Mouse (Mus musculus): ENCODE measurements at regions not wholly inside any gene's neighbourhood (a gene's known extent, or its start where the extent isn't known, plus 50 kb on each side); places are given as distances from the start of the nearest gene placed in this dataset.

DNA sequence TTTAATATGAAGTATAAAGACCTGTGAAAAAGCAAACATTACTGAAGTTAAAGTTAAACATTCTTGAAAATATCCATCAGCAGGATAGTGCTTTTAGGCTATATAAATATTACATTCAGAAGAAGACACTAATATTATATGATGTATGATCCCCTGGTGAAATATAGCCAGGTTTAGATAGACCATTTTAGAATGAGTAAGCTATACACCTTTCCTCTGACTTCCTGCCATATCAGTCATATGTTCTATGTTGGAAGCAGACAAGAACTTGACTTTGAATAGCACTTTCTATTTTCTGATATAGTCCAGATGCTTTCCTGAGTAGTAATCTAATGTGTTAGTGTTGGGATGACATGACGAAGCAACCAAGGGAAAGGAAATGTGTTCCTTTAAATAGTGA, 128.5 kb upstream of the Slc8a1 start:
- Histone ChIP-seq H3K4me1 (replicated peaks; ENCODE audit: insufficient read depth, low read length) (no peaks in the 10 kb centered on the region), H3K9me3 (replicated peaks; ENCODE audit: low read length) (no peaks in the 10 kb centered on the region), H3K4me3 (replicated peaks; ENCODE audit: low read depth, low read length) (no peak overlapping the region), H3K9ac (ENCODE audit: low read depth, low read length) (no peak overlapping the region), H3K36me3 (ENCODE audit: insufficient read depth, low read length) (no peaks in the 10 kb centered on the region), H3K27me3 (ENCODE audit: insufficient read depth, low read length) (no peaks in the 10 kb centered on the region), H3K27ac (no peak overlapping the region), H3K4me2 (ENCODE audit: low read length) (no peak overlapping the region)
- 66% methylated on average over 1 of the region's 1 CpGs for WGBS
- ATAC-seq (replicated peaks; ENCODE audit: low FRiP score, low read depth) (no peak), DNase-seq (ENCODE audit: low spot score) (no peak)
- no peak for TF ChIP-seq CTCF (IDR thresholded peaks at IDR 0.05; ENCODE audit: low read depth)

DNA sequence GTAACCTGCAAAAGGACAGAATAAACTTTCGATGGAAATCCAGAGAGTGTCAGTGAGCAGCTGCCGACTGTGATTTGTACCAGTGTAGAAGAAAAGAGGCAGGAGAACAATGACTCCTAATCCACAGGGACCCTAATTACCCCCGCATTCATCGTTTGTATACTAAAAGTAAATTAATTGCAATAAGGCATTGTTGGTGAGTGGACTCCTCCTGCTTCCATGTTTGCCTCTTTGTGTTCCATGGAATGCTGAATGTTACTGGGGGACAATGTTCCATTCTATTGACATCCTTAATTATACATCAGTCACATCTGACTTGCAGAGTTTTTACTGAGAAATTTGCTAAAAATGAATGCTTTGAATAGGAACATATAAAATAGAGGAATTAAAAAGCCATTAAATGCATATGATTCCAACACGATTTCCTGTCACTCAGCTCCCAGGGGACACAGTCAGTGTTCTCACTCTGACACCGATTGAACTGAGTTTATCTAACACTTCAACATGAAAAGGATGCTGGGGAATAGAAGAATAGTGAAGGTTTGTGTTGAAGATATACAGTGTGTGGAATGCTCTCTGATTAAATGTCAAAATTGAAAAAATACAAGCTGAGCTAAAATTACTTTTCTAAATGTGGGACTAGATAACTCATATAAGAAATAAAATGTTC, 111.3 kb upstream of the Slc8a1 start:
- Histone ChIP-seq H3K27me3 (ENCODE audit: insufficient read depth, low read length) (no peaks in the 10 kb centered on the region), H3K9ac (ENCODE audit: low read depth, low read length) (no peak overlapping the region), H3K4me3 (replicated peaks; ENCODE audit: low read depth, low read length) (no peak overlapping the region), H3K36me3 (ENCODE audit: insufficient read depth, low read length) (no peaks in the 10 kb centered on the region), H3K27ac (no peak overlapping the region), H3K4me1 (replicated peaks; ENCODE audit: insufficient read depth, low read length) (no peaks in the 10 kb centered on the region), H3K9me3 (replicated peaks; ENCODE audit: low read length) (no peaks in the 10 kb centered on the region), H3K4me2 (ENCODE audit: low read length) (no peak overlapping the region)
- 67% methylated on average over 6 of the region's 6 CpGs for WGBS
- ATAC-seq (replicated peaks; ENCODE audit: low FRiP score, low read depth) = no peak
- DNase-seq (ENCODE audit: low spot score) = no peak
- no peak for TF ChIP-seq CTCF (IDR thresholded peaks at IDR 0.05; ENCODE audit: low read depth)

- 78% methylated on average over 3 of the region's 3 CpGs for WGBS
- ATAC-seq (replicated peaks; ENCODE audit: low FRiP score, low read depth) (no peak), DNase-seq (ENCODE audit: low spot score) (no peak)
- Histone ChIP-seq H3K4me2 (ENCODE audit: low read length) (no peak overlapping the region), H3K9me3 (replicated peaks; ENCODE audit: low read length) (no peaks in the 10 kb centered on the region), H3K4me1 (replicated peaks; ENCODE audit: insufficient read depth, low read length) (no peaks in the 10 kb centered on the region), H3K4me3 (replicated peaks; ENCODE audit: low read depth, low read length) (no peak overlapping the region), H3K27me3 (ENCODE audit: insufficient read depth, low read length) (no peaks in the 10 kb centered on the region), H3K36me3 (ENCODE audit: insufficient read depth, low read length) (no peaks in the 10 kb centered on the region), H3K9ac (ENCODE audit: low read depth, low read length) (no peak overlapping the region), H3K27ac (no peak overlapping the region)
- no peak for TF ChIP-seq CTCF (IDR thresholded peaks at IDR 0.05; ENCODE audit: low read depth)
Measured at GRCm38 (mm10) chr17:81843793-81844192, 105.6 kb upstream of the Slc8a1 start.

- Histone ChIP-seq H3K9me3 (replicated peaks; ENCODE audit: low read length) (no peaks in the 10 kb centered on the region), H3K27me3 (ENCODE audit: insufficient read depth, low read length) (no peaks in the 10 kb centered on the region), H3K9ac (ENCODE audit: low read depth, low read length) (no peak overlapping the region), H3K4me1 (replicated peaks; ENCODE audit: insufficient read depth, low read length) (no peaks in the 10 kb centered on the region), H3K27ac (no peak overlapping the region), H3K4me3 (replicated peaks; ENCODE audit: low read depth, low read length) (no peak overlapping the region), H3K4me2 (ENCODE audit: low read length) (no peak overlapping the region), H3K36me3 (ENCODE audit: insufficient read depth, low read length) (no peaks in the 10 kb centered on the region)
- DNase-seq (ENCODE audit: low spot score) (no peak), ATAC-seq (replicated peaks; ENCODE audit: low FRiP score, low read depth) (no peak)
- TF ChIP-seq CTCF (IDR thresholded peaks at IDR 0.05; ENCODE audit: low read depth) = no peak
- 66% methylated on average over 6 of the region's 6 CpGs for WGBS
Measured at GRCm38 (mm10) chr17:81797827-81798376, 59.7 kb upstream of the Slc8a1 start.

- DNase-seq (ENCODE audit: low spot score) = no peak
- Histone ChIP-seq H3K27ac (no peak overlapping the region), H3K4me2 (ENCODE audit: low read length) (no peak overlapping the region), H3K4me3 (replicated peaks; ENCODE audit: low read depth, low read length) (no peak overlapping the region), H3K9ac (ENCODE audit: low read depth, low read length) (no peak overlapping the region), H3K36me3 (ENCODE audit: insufficient read depth, low read length) (no peaks in the 10 kb centered on the region), H3K4me1 (replicated peaks; ENCODE audit: insufficient read depth, low read length) (no peaks in the 10 kb centered on the region), H3K9me3 (replicated peaks; ENCODE audit: low read length) (no peaks in the 10 kb centered on the region), H3K27me3 (ENCODE audit: insufficient read depth, low read length) (no peaks in the 10 kb centered on the region)
- TF ChIP-seq CTCF (IDR thresholded peaks at IDR 0.05; ENCODE audit: low read depth) = no peak
- no peak for ATAC-seq (replicated peaks; ENCODE audit: low FRiP score, low read depth)
- WGBS = 87% methylated on average over 3 of the region's 3 CpGs
Measured at GRCm38 (mm10) chr17:81788781-81789180, 50.6 kb upstream of the Slc8a1 start.
